Mouse (Mus musculus): ENCODE measurements around the gene Anapc16. TPM values are rescaled to one million over a fixed set of nuclear protein-coding genes. Genes with fewer than 3 reads are reported as not detected.

Anapc16 gene
- polyA plus RNA-seq, 1 experiment: 104 TPM

DNA sequence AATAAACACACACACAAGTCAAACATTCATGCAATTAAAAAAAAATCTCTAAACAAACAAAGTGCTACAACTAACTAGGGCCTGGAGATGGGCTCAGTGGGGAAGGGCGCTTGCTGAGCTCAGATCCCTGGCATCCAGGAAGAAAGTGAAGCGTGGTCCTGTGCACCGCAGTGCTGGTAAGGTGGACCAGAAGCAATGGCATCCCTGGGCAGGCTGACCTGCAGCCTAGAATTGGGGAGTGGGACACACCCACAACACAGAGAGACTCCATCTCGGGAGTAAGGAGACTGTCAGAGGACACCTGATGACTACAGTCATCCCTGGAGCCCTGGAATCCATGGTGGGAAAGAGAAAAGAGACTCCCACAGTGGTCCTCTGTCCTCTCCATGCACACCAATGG lies 29.5 kb downstream of the Anapc16 start:
- TF ChIP-seq USF1 (IDR thresholded peaks at IDR 0.05; ENCODE audit: low read depth): no peak
- TF ChIP-seq CEBPB (IDR thresholded peaks at IDR 0.05; ENCODE audit: low read depth): no peak
- TF ChIP-seq CTCF (IDR thresholded peaks at IDR 0.05; ENCODE audit: control insufficient read depth, insufficient read depth, insufficient read length): no peak
- TF ChIP-seq MYOD1 (IDR thresholded peaks at IDR 0.05; ENCODE audit: control insufficient read depth, insufficient read length, low read depth): no peak

DNA sequence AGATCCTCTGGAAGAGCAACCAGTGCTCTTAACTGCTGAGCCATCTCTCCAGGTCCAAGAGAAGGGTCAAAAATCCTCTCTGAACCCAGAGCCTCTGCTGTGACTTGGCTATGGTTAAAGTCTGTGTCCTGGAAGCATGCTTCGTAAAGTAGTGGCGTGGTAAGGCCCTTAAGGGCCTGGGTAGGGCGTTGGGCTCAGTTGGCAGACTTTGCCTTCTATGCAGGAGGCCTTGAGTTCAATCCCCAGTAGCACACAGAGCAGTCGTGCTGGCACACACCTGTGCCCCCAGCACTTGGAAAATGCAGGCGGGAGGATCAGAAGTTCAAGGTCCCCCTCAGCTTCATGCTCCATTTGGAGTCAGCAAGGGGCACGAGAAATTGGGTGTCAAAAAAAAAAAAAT lies 29.9 kb downstream of the Anapc16 start:
- H3K79me3 ChIP-seq (ENCODE audit: low read depth): no peaks in the 10 kb centered on the region
- H3K27me3 ChIP-seq (ENCODE audit: control insufficient read depth, insufficient read depth, insufficient read length): no peaks in the 10 kb centered on the region
- no peak overlapping the region for H3ac ChIP-seq (ENCODE audit: control insufficient read depth, insufficient read length, low read depth)
- H3K36me3 ChIP-seq (ENCODE audit: control insufficient read depth, insufficient read depth): no peaks in the 10 kb centered on the region
- TF ChIP-seq MAX (IDR thresholded peaks at IDR 0.05) (no peak), MYOG (IDR thresholded peaks at IDR 0.05; ENCODE audit: control insufficient read depth, extremely low read depth, insufficient read length) (no peak), FOSL1 (IDR thresholded peaks at IDR 0.05; ENCODE audit: insufficient read depth, low read length, poor library complexity, severe bottlenecking) (no peak), USF1 (IDR thresholded peaks at IDR 0.05; ENCODE audit: low read depth) (no peak)
- H3K4me3 ChIP-seq (ENCODE audit: insufficient read depth, poor library complexity, severe bottlenecking): no peak overlapping the region
- H3K79me2 ChIP-seq (ENCODE audit: control insufficient read depth, insufficient read depth): no peaks in the 10 kb centered on the region

More for the DNA sequence above, 29.5 kb downstream of the Anapc16 start:
- Histone ChIP-seq H3K27me3 (ENCODE audit: control insufficient read depth, insufficient read depth, insufficient read length) (no peaks in the 10 kb centered on the region), H3K79me2 (ENCODE audit: control insufficient read depth, insufficient read depth) (no peaks in the 10 kb centered on the region), H3ac (ENCODE audit: control insufficient read depth, insufficient read length, low read depth) (no peak overlapping the region), H3K79me3 (ENCODE audit: low read depth) (no peaks in the 10 kb centered on the region), H3K4me3 (ENCODE audit: insufficient read depth, poor library complexity, severe bottlenecking) (no peak overlapping the region), H3K36me3 (ENCODE audit: control insufficient read depth, insufficient read depth) (no peaks in the 10 kb centered on the region)

DNA sequence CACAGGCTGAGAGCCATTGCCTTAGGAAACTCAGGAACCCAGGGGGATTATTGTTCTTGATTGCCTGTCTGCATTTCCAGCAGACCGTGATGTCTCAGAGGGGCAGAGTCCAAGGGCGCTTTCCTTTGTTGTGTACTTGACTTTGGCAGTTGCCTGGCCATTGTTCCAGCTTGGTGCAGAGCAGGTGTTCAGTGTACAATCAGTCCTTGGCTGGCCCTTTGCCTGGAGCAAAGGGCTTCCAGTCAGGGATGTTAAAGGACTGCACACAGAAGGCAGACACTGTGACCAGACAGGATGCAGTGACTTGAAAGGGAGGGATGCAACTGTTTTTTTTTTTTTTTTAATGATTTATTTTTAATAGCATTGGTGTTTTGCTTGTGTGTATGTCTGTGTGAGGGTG lies 30.4 kb downstream of the Anapc16 start:
- no peak for TF ChIP-seq USF1 (IDR thresholded peaks at IDR 0.05; ENCODE audit: low read depth)
- TF ChIP-seq MYOD1 (IDR thresholded peaks at IDR 0.05; ENCODE audit: control insufficient read depth, insufficient read length, low read depth): peak; percentile 3
- no peaks in the 10 kb centered on the region for H3K27me3 ChIP-seq (ENCODE audit: control insufficient read depth, insufficient read depth, insufficient read length)

DNA sequence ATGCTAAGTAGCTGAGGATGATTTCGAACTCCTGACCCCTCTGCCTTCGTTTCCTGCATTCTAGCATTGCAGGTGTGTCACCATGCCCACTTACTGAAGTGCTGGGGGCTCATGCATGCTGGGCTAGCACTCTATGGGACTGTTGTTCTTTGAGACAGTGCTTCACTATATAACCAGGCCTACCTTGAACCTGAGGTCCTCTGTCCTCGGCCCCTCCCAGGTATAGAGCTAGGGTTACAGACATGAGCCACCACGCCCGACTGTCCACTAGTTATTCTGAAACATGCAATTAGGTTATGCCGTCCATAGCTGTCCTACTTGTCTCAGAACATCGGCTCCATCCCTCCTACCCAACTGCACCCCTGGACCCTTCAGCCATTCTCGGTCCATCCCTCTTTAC lies 31.1 kb downstream of the Anapc16 start:
- Histone ChIP-seq H3K79me2 (ENCODE audit: control insufficient read depth, insufficient read depth) (no peaks in the 10 kb centered on the region), H3ac (ENCODE audit: control insufficient read depth, insufficient read length, low read depth) (no peak overlapping the region), H3K27me3 (ENCODE audit: control insufficient read depth, insufficient read depth, insufficient read length) (no peaks in the 10 kb centered on the region), H3K79me3 (ENCODE audit: low read depth) (no peaks in the 10 kb centered on the region), H3K4me3 (ENCODE audit: insufficient read depth, poor library complexity, severe bottlenecking) (no peak overlapping the region), H3K36me3 (ENCODE audit: control insufficient read depth, insufficient read depth) (no peaks in the 10 kb centered on the region)
- TF ChIP-seq FOSL1 (IDR thresholded peaks at IDR 0.05; ENCODE audit: insufficient read depth, low read length, poor library complexity, severe bottlenecking) (no peak), CTCF (IDR thresholded peaks at IDR 0.05; ENCODE audit: control insufficient read depth, insufficient read depth, insufficient read length) (no peak), CEBPB (IDR thresholded peaks at IDR 0.05; ENCODE audit: low read depth) (no peak), USF1 (IDR thresholded peaks at IDR 0.05; ENCODE audit: low read depth) (no peak), MYOG (IDR thresholded peaks at IDR 0.05; ENCODE audit: control insufficient read depth, extremely low read depth, insufficient read length) (no peak), MYOD1 (IDR thresholded peaks at IDR 0.05; ENCODE audit: control insufficient read depth, insufficient read length, low read depth) (no peak), MAX (IDR thresholded peaks at IDR 0.05) (no peak)

More for the DNA sequence above, 30.4 kb downstream of the Anapc16 start:
- Histone ChIP-seq H3K36me3 (ENCODE audit: control insufficient read depth, insufficient read depth) (no peaks in the 10 kb centered on the region), H3K79me2 (ENCODE audit: control insufficient read depth, insufficient read depth) (no peaks in the 10 kb centered on the region), H3ac (ENCODE audit: control insufficient read depth, insufficient read length, low read depth) (no peak overlapping the region), H3K4me3 (ENCODE audit: insufficient read depth, poor library complexity, severe bottlenecking) (no peak overlapping the region), H3K79me3 (ENCODE audit: low read depth) (no peaks in the 10 kb centered on the region)

DNA sequence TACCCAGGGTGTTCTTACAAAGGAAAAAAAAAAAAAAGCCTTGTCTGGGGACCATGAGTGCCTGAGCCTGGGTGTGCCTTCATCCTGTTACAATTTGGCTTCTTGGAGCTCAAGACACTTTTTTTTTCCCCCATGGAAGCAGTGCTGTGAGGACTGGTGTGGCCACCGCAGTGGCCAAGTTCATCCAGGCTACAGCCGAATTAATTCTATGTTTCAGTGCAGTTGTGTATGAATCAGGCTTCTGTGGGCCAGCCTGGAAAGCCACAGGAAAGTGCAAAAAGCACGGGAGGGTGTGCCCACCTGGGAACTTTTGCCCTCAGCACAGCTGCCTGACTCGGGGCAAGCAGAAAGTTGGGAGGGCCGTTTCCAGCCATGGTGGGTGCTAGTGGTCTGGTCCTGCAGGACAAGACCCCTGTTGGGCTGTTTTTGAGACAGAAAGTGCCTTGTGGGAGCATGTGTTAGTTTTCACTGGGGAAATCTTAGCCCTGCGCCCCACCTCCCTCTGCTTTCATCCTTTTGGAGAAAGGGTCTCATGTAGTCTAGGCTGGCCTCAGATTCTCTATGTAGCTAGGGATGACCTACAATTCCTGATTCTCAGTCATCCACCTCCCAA lies 32.4 kb downstream of the Anapc16 start:
- Histone ChIP-seq H3K79me2 (ENCODE audit: control insufficient read depth, insufficient read depth) (no peaks in the 10 kb centered on the region), H3K27me3 (ENCODE audit: control insufficient read depth, insufficient read depth, insufficient read length) (no peaks in the 10 kb centered on the region), H3ac (ENCODE audit: control insufficient read depth, insufficient read length, low read depth) (no peak overlapping the region), H3K79me3 (ENCODE audit: low read depth) (no peaks in the 10 kb centered on the region), H3K36me3 (ENCODE audit: control insufficient read depth, insufficient read depth) (no peaks in the 10 kb centered on the region), H3K4me3 (ENCODE audit: insufficient read depth, poor library complexity, severe bottlenecking) (no peak overlapping the region)
- TF ChIP-seq MYOG (IDR thresholded peaks at IDR 0.05; ENCODE audit: control insufficient read depth, extremely low read depth, insufficient read length): no peak
- no peak for TF ChIP-seq MYOD1 (IDR thresholded peaks at IDR 0.05; ENCODE audit: control insufficient read depth, insufficient read length, low read depth)
- no peak for TF ChIP-seq MAX (IDR thresholded peaks at IDR 0.05)
- TF ChIP-seq FOSL1 (IDR thresholded peaks at IDR 0.05; ENCODE audit: insufficient read depth, low read length, poor library complexity, severe bottlenecking): no peak
- no peak for TF ChIP-seq USF1 (IDR thresholded peaks at IDR 0.05; ENCODE audit: low read depth)
- no peak for TF ChIP-seq CEBPB (IDR thresholded peaks at IDR 0.05; ENCODE audit: low read depth)
- no peak for TF ChIP-seq CTCF (IDR thresholded peaks at IDR 0.05; ENCODE audit: control insufficient read depth, insufficient read depth, insufficient read length)

DNA sequence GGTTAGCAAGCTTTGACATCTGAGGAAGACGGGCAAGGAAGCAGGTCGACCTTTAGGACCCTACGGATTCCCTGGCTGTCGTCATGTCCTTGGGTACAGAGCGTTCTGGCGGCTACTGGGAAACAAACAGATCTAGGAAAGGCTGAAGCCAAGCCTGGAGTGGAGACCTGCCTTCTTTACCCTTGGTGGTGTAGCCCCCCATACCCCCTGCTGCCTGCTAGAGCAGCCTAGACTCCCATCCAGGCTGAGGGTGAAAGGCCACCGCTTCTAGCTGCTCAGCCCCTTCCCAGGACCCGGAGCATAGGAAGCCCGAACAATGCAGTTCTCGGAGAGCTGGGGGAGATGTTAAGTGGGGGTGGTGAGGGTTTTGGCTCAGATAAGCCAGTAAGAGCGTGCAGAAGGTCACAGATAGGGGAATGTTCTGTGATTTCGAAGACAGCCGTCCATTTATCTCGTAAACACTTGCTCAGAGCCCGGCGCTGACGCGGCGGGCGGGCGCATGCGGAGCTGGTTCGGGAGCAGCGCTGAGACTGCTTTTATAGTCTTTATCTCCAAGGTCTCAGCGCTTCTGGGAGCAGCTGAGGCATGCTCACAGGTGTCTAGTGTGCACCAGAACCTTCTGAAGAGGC lies 33.0 kb downstream of the Anapc16 start:
- Histone ChIP-seq H3ac (ENCODE audit: control insufficient read depth, insufficient read length, low read depth) (no peak overlapping the region), H3K79me2 (ENCODE audit: control insufficient read depth, insufficient read depth) (no peaks in the 10 kb centered on the region), H3K27me3 (ENCODE audit: control insufficient read depth, insufficient read depth, insufficient read length) (no peaks in the 10 kb centered on the region), H3K79me3 (ENCODE audit: low read depth) (no peaks in the 10 kb centered on the region), H3K36me3 (ENCODE audit: control insufficient read depth, insufficient read depth) (no peaks in the 10 kb centered on the region), H3K4me3 (ENCODE audit: insufficient read depth, poor library complexity, severe bottlenecking) (no peak overlapping the region)
- TF ChIP-seq MAX (IDR thresholded peaks at IDR 0.05): no peak
- TF ChIP-seq MYOD1 (IDR thresholded peaks at IDR 0.05; ENCODE audit: control insufficient read depth, insufficient read length, low read depth): no peak
- TF ChIP-seq MYOG (IDR thresholded peaks at IDR 0.05; ENCODE audit: control insufficient read depth, extremely low read depth, insufficient read length): no peak
- no peak for TF ChIP-seq USF1 (IDR thresholded peaks at IDR 0.05; ENCODE audit: low read depth)

Measured in C2C12 (cell line).